Mouse (Mus musculus) MEL (cell line): ENCODE results near the gene Xrcc6. TPM values are rescaled to one million over a fixed set of nuclear protein-coding genes. Genes with fewer than 3 reads are reported as not detected.

Experiments
- DNase-seq: peaks from one replicate; pipeline ENCODE4 v3.0.0; 2011; ENCODE audit warnings: low read depth, low spot score
- H3K27ac ChIP-seq: 2 replicates; pipeline ENCODE4 v1.5.1; 2012; ENCODE audit warnings: low read depth, mild to moderate bottlenecking, control low read depth, low read length, moderate library complexity; ENCODE audit not compliant: control insufficient read depth
- H3K27me3 ChIP-seq, 2 experiments: fragments of 150-350 bp in 1 of 2; sonication (generic) in 1 of 2; 2 replicates each; pipeline ENCODE4 v1.6.1; 2012; ENCODE audit warnings: low read length in 2 of 2, mild to moderate bottlenecking in 2 of 2, improper control_type of control experiment in 1 of 2, moderate library complexity in 1 of 2; ENCODE audit not compliant: insufficient read depth in 2 of 2, control insufficient read depth in 1 of 2
- H3K36me3 ChIP-seq, 2 experiments: 2 replicates each; pipeline ENCODE4 v1.6.1; 2012 to 2014; ENCODE audit warnings: low read length in 2 of 2, improper control_type of control experiment in 1 of 2, inconsistent platforms in 1 of 2, mild to moderate bottlenecking in 1 of 2; ENCODE audit not compliant: insufficient read depth in 2 of 2, control insufficient read depth in 1 of 2
- H3K4me1 ChIP-seq, 2 experiments: fragments of 150-350 bp in 1 of 2; sonication (generic) in 1 of 2; 2 replicates each; pipeline ENCODE4 v1.6.1; 2012; ENCODE audit warnings: low read length in 2 of 2, improper control_type of control experiment in 1 of 2, mild to moderate bottlenecking in 1 of 2; ENCODE audit not compliant: insufficient read depth in 2 of 2, control insufficient read depth in 1 of 2
- H3K4me3 ChIP-seq, 2 experiments: fragments of 150-350 bp in 1 of 2; sonication (generic) in 1 of 2; 2 replicates each; pipeline ENCODE4 v1.5.1; 2012; ENCODE audit warnings: low read depth in 2 of 2, low read length in 2 of 2, mild to moderate bottlenecking in 2 of 2, moderate library complexity in 2 of 2, control low read depth in 1 of 2, improper control_type of control experiment in 1 of 2; ENCODE audit not compliant: control insufficient read depth in 1 of 2, insufficient read depth in 1 of 2
- H3K79me2 ChIP-seq: 2 replicates; pipeline ENCODE4 v1.6.1; 2012; ENCODE audit warnings: mild to moderate bottlenecking, low read length, moderate library complexity; ENCODE audit not compliant: control insufficient read depth, poor library complexity, insufficient read depth
- H3K9ac ChIP-seq: 2 replicates; pipeline ENCODE4 v1.6.1; 2012; ENCODE audit warnings: low read depth, mild to moderate bottlenecking, control low read depth, low read length, moderate library complexity; ENCODE audit not compliant: control insufficient read depth, poor library complexity, severe bottlenecking
- H3K9me3 ChIP-seq: fragments of 150-350 bp; sonication (generic); replicated peaks from 2 replicates; pipeline ENCODE4 v1.6.1; 2012; ENCODE audit warnings: mild to moderate bottlenecking, low read length, improper control_type of control experiment, moderate library complexity; ENCODE audit not compliant: insufficient read depth
- BHLHE40 ChIP-seq: IDR thresholded peaks from 2 replicates; pipeline ENCODE4 v1.6.1; 2012; ENCODE audit warnings: low read depth, mild to moderate bottlenecking, inconsistent platforms, low read length, improper control_type of control experiment, borderline replicate concordance
- CHD2 ChIP-seq: IDR thresholded peaks from 2 replicates; pipeline ENCODE4 v1.6.1; 2011; ENCODE audit warnings: low read length, improper control_type of control experiment
- CTCF ChIP-seq, 3 experiments: IDR thresholded peaks in 2 of 3; conservative IDR thresholded peaks in 1 of 3; 2 replicates each; pipeline ENCODE4 v1.5.1; 2011 to 2012; ENCODE audit warnings: low read length in 3 of 3, low read depth in 2 of 3, mild to moderate bottlenecking in 2 of 3, improper control_type of control experiment in 1 of 3, inconsistent platforms in 1 of 3, mixed read lengths in 1 of 3, moderate library complexity in 1 of 3; ENCODE audit not compliant: control insufficient read depth in 1 of 3, insufficient read depth in 1 of 3, poor library complexity in 1 of 3, severe bottlenecking in 1 of 3
- E2F4 ChIP-seq: IDR thresholded peaks from 2 replicates; pipeline ENCODE4 v1.6.1; 2011; ENCODE audit warnings: low read depth, low read length, improper control_type of control experiment, borderline replicate concordance
- EP300 ChIP-seq, 2 experiments: IDR thresholded peaks; 2 replicates each; pipeline ENCODE4 v1.6.1; 2011; ENCODE audit warnings: improper control_type of control experiment in 2 of 2, low read length in 2 of 2, low read depth in 1 of 2, mild to moderate bottlenecking in 1 of 2
- ETS1 ChIP-seq: IDR thresholded peaks from 2 replicates; pipeline ENCODE4 v1.6.1; 2012; ENCODE audit warnings: low read depth, mild to moderate bottlenecking, inconsistent platforms, low read length, improper control_type of control experiment, moderate library complexity
- GABPA ChIP-seq: IDR thresholded peaks from 2 replicates; pipeline ENCODE4 v1.6.1; 2012; ENCODE audit warnings: low read depth, mild to moderate bottlenecking, inconsistent platforms, low read length, improper control_type of control experiment, moderate library complexity
- GATA1 ChIP-seq: IDR thresholded peaks from 2 replicates; pipeline ENCODE4 v1.6.1; 2011; ENCODE audit warnings: low read depth, low read length, improper control_type of control experiment
- MAFK ChIP-seq: IDR thresholded peaks from 2 replicates; pipeline ENCODE4 v1.6.1; 2011; ENCODE audit warnings: low read depth, mild to moderate bottlenecking, low read length, improper control_type of control experiment, borderline replicate concordance
- MAX ChIP-seq: IDR thresholded peaks from 2 replicates; pipeline ENCODE4 v1.6.1; 2011; ENCODE audit warnings: low read length, improper control_type of control experiment
- MAZ ChIP-seq: IDR thresholded peaks from 2 replicates; pipeline ENCODE4 v1.6.1; 2012; ENCODE audit warnings: low read depth, mild to moderate bottlenecking, inconsistent platforms, low read length, improper control_type of control experiment
- MXI1 ChIP-seq: IDR thresholded peaks from 2 replicates; pipeline ENCODE4 v1.6.1; 2011; ENCODE audit warnings: mild to moderate bottlenecking, low read depth, low read length, improper control_type of control experiment
- POLR2AphosphoS2 ChIP-seq: IDR thresholded peaks from 2 replicates; pipeline ENCODE4 v1.6.1; 2011; ENCODE audit warnings: low read length, improper control_type of control experiment
- POLR2AphosphoS5 ChIP-seq: IDR thresholded peaks from 2 replicates; pipeline ENCODE4 v1.6.1; 2012; ENCODE audit warnings: low read depth, borderline replicate concordance, mild to moderate bottlenecking, inconsistent platforms, low read length, moderate library complexity, mixed read lengths
- SIN3A ChIP-seq: IDR thresholded peaks from 2 replicates; pipeline ENCODE4 v1.6.1; 2012; ENCODE audit warnings: low read length, improper control_type of control experiment, inconsistent platforms
- SMC3 ChIP-seq: IDR thresholded peaks from 2 replicates; pipeline ENCODE4 v1.6.1; 2011; ENCODE audit warnings: low read depth, low read length, improper control_type of control experiment
- TAL1 ChIP-seq: IDR thresholded peaks from 2 replicates; pipeline ENCODE4 v1.6.1; 2012; ENCODE audit warnings: mild to moderate bottlenecking, inconsistent platforms, low read length, moderate library complexity, mixed read lengths
- TCF12 ChIP-seq: IDR thresholded peaks from 2 replicates; pipeline ENCODE4 v1.6.1; 2014; ENCODE audit warnings: low read depth, mild to moderate bottlenecking, inconsistent platforms, low read length, improper control_type of control experiment, moderate library complexity
- USF1 ChIP-seq: IDR thresholded peaks from 2 replicates; pipeline ENCODE4 v1.6.1; 2014; ENCODE audit warnings: low read depth, mild to moderate bottlenecking, inconsistent platforms, low read length, improper control_type of control experiment, moderate library complexity
- USF2 ChIP-seq, 2 experiments: IDR thresholded peaks; 2 replicates each; pipeline ENCODE4 v1.6.1; 2011 to 2012; ENCODE audit warnings: improper control_type of control experiment in 2 of 2, low read length in 2 of 2, borderline replicate concordance in 1 of 2, inconsistent platforms in 1 of 2, low read depth in 1 of 2, mild to moderate bottlenecking in 1 of 2; ENCODE audit not compliant: insufficient read depth in 1 of 2
- polyA plus RNA-seq, 2 experiments: library from polyadenylated mRNA; stranded (reverse) in 1 of 2; unstranded in 1 of 2; fragments of >175 nt in 1 of 2; fragments of >200 nt in 1 of 2; gene quantifications; 2 replicates each; pipeline versions ENCODE4 v1.2.1 to v1.2.4; 2012; ENCODE audit warnings: low replicate concordance in 2 of 2, low read depth in 1 of 2; ENCODE audit not compliant: insufficient read length in 2 of 2, insufficient read depth in 1 of 2, missing spikeins in 1 of 2
- total RNA-seq: library from RNA; depleted of rRNA; stranded (reverse); fragments of 300-350 nt; gene quantifications from 2 replicates; pipeline ENCODE4 v1.2.3, GENCODE M21; 2012

Gene Xrcc6
- total and polyA plus RNA-seq, 3 experiments, result 108 TPM; not detected in 1

GRCm38 (mm10) chr15:81990549-81990948 is 2.9 kb downstream of the Xrcc6 start (continued):
- peak; percentile 68; the same call in 1 of the 2 replicates for TF ChIP-seq POLR2AphosphoS2
- TF ChIP-seq MAZ, result no peak

GRCm38 (mm10) chr15:81993992-81994391 is 6.4 kb downstream of the Xrcc6 start:
- no peak for TF ChIP-seq EP300 (IDR thresholded peaks at IDR 0.05; ENCODE audit: low read depth in 1 of 2, low read length in 2 of 2)
- TF ChIP-seq GABPA, result no peak
- TF ChIP-seq USF2 (IDR thresholded peaks at IDR 0.05; ENCODE audit: borderline replicate concordance in 1 of 2, insufficient read depth in 1 of 2, low read depth in 1 of 2, low read length in 2 of 2), result no peak
- TF ChIP-seq POLR2AphosphoS2, result no peak
- no peak for TF ChIP-seq TAL1
- TF ChIP-seq MAFK, result no peak
- TF ChIP-seq BHLHE40, result no peak
- TF ChIP-seq CHD2, result no peak
- TF ChIP-seq E2F4, result no peak
- TF ChIP-seq SMC3, result no peak
- no peak for TF ChIP-seq POLR2AphosphoS5
- TF ChIP-seq USF1, result no peak
- TF ChIP-seq ETS1, result no peak
- TF ChIP-seq CTCF (IDR thresholded peaks at IDR 0.05 in 2 of 3, conservative IDR thresholded peaks at IDR 0.05 in 1 of 3; ENCODE audit: control insufficient read depth in 1 of 3, insufficient read depth in 1 of 3, low read depth in 2 of 3, low read length in 3 of 3, poor library complexity in 1 of 3, severe bottlenecking in 1 of 3), result no peak
- Histone ChIP-seq H3K27me3 (no peaks in the 10 kb centered on the region), H3K36me3 (peaks cover 10 to 16% of the 10 kb centered on the region in 2 experiments)

GRCm38 (mm10) chr15:82004257-82004656 is 16.6 kb downstream of the Xrcc6 start:
- TF ChIP-seq USF1, result no peak
- peak; percentile 39; the same call in 1 of the 2 replicates for TF ChIP-seq MAX
- TF ChIP-seq MXI1, result peak; percentile 62; the same call in 1 of the 2 replicates
- peak; percentile 66 for TF ChIP-seq GATA1
- peak; percentile 49; the same call in 1 of the 2 replicates for TF ChIP-seq TCF12
- TF ChIP-seq EP300 (IDR thresholded peaks at IDR 0.05; ENCODE audit: low read depth in 1 of 2, low read length in 2 of 2), result peak; percentile 31 to 43; a peak in 2 of 4 replicates
- TF ChIP-seq SIN3A, result peak; percentile 51; the same call in 1 of the 2 replicates
- no peak for TF ChIP-seq CHD2
- TF ChIP-seq, all 39 proteins: peak for 6
- H3K4me3 ChIP-seq, result no peak overlapping the region
- H3K27ac ChIP-seq, result 0 out of 2 replicates have a peak overlapping the region, but pooled peaks have one; percentile 8
- H3K9ac ChIP-seq, result no peak overlapping the region
- no peaks in the 10 kb centered on the region for H3K27me3 ChIP-seq
- H3K9me3 ChIP-seq, result no peaks in the 10 kb centered on the region
- DNase-seq, result peak; percentile 60
- H3K4me1 ChIP-seq, result peaks cover 16 to 17% of the 10 kb centered on the region in 2 experiments
- peaks cover 10 to 26% of the 10 kb centered on the region in 2 experiments for H3K36me3 ChIP-seq
- peaks cover 7% of the 10 kb centered on the region; the same call in 1 of the 2 replicates for H3K79me2 ChIP-seq

More at GRCm38 (mm10) chr15:81993992-81994391, 6.4 kb downstream of the Xrcc6 start:
- Histone ChIP-seq H3K27ac (no peak overlapping the region), H3K79me2 (no peaks in the 10 kb centered on the region), H3K9ac (no peak overlapping the region), H3K9me3 (no peaks in the 10 kb centered on the region), H3K4me3 (no peak overlapping the region), H3K4me1 (peaks cover 8 to 13% of the 10 kb centered on the region in 2 experiments)
- DNase-seq, result no peak
